Mouse (Mus musculus) lung, embryonic 14.5 days (tissue): Measurements from ENCODE around the gene Slc12a3. TPM values are rescaled to one million over a fixed set of nuclear protein-coding genes. Genes with fewer than 3 reads are reported as not detected.

Experiments used
- ATAC-seq: fragments of 200-750 bp; cut with Nextera tagmentation; 2 replicates; pipeline ENCODE4 v1.8.0; 2017; ENCODE audit warnings: mild to moderate bottlenecking, moderate TSS enrichment, moderate library complexity; ENCODE audit not compliant: insufficient read depth
- DNase-seq: peaks from one replicate; pipeline ENCODE4 v3.0.0-alpha.2; 2015
- H3K27ac ChIP-seq: fragments of 300-500 bp; sonication (generic); 2 replicates; pipeline ENCODE4 v1.5.1; 2014; ENCODE audit warnings: low read depth, mild to moderate bottlenecking, moderate library complexity
- H3K27me3 ChIP-seq: fragments of 300-500 bp; sonication (generic); 2 replicates; pipeline ENCODE4 v1.6.1; 2014; ENCODE audit warnings: low read length, control low read depth; ENCODE audit not compliant: insufficient read depth
- H3K36me3 ChIP-seq: fragments of 300-500 bp; sonication (generic); 2 replicates; pipeline ENCODE4 v1.6.1; 2014; ENCODE audit warnings: control low read depth; ENCODE audit not compliant: insufficient read depth
- H3K4me1 ChIP-seq: fragments of 300-500 bp; sonication (generic); 2 replicates; pipeline ENCODE4 v1.6.1; 2014; ENCODE audit warnings: antibody characterized with exemption, control low read depth; ENCODE audit not compliant: insufficient read depth
- H3K4me2 ChIP-seq: fragments of 300-500 bp; sonication (generic); 2 replicates; pipeline ENCODE4 v1.6.1; 2014; ENCODE audit warnings: mild to moderate bottlenecking
- H3K4me3 ChIP-seq: fragments of 300-500 bp; sonication (generic); 2 replicates; pipeline ENCODE4 v1.5.1; 2014; ENCODE audit warnings: low read depth, low read length
- H3K9ac ChIP-seq: fragments of 300-500 bp; sonication (generic); 2 replicates; pipeline ENCODE4 v1.6.1; 2014
- H3K9me3 ChIP-seq: fragments of 300-500 bp; sonication (generic); 2 replicates; pipeline ENCODE4 v1.6.1; 2016; ENCODE audit warnings: low read depth, low read length, control low read depth
- CTCF ChIP-seq: IDR thresholded peaks from 2 replicates; pipeline ENCODE4 v1.5.1; 2016; ENCODE audit warnings: antibody characterized with exemption, low read depth
- WGBS: fragments of 180-500 bp; shearing (Covaris S2); extraction: QIAGEN DNeasy Blood & Tissue Kit; methylation state at CpG from one replicate; pipeline ENCODE4 v1.1.7; 2014; 5-methylcytosine and 5-hydroxymethylcytosine counted together
- polyA plus RNA-seq: library from polyadenylated mRNA; unstranded; fragments of >200 nt; fragmentation: Nextera tagmentation; extraction: Ambion mirVana; gene quantifications from 2 replicates; pipeline ENCODE4 v1.2.1, GENCODE M21; 2014

Gene Slc12a3
- polyA plus RNA-seq = not detected in 2 replicates

- no peak within 1 kb of the TSS for H3K27ac ChIP-seq
- ATAC-seq = no peak
- DNase-seq = no peak
- no peaks in the 10 kb centered on the region for H3K27me3 ChIP-seq
- no peak within 1 kb of the TSS for H3K9ac ChIP-seq
- no peaks in the 10 kb centered on the region for H3K4me1 ChIP-seq
- no peak for TF ChIP-seq CTCF
- WGBS = 77% methylated on average over 21 of the region's 21 CpGs
- H3K36me3 ChIP-seq = no peaks in the 10 kb centered on the region
- H3K4me3 ChIP-seq = no peak within 1 kb of the TSS
- no peak within 1 kb of the TSS for H3K4me2 ChIP-seq
- no peaks in the 10 kb centered on the region for H3K9me3 ChIP-seq
Observed at GRCm38 (mm10) chr8:94328932-94329728, at the start of gene Slc12a3. Gene Slc12a3, plus strand, starts transcription at chr8:94329201.

GRCm38 (mm10) chr8:94280001-94280613, 48.9 kb upstream of the Slc12a3 start:
- 44% methylated on average over 5 of the region's 5 CpGs for WGBS
- no peak overlapping the region for H3K4me3 ChIP-seq
- TF ChIP-seq CTCF = no peak
- no peaks in the 10 kb centered on the region for H3K36me3 ChIP-seq
- H3K27ac ChIP-seq = peak overlapping the region; percentile 36; the same call in 1 of the 2 replicates
- peaks cover 3% of the 10 kb centered on the region; the same call in 1 of the 2 replicates for H3K4me1 ChIP-seq
- no peaks in the 10 kb centered on the region for H3K9me3 ChIP-seq
- no peak overlapping the region for H3K9ac ChIP-seq
- DNase-seq = no peak
- no peaks in the 10 kb centered on the region for H3K27me3 ChIP-seq
- H3K4me2 ChIP-seq = peak overlapping the region; percentile 12; the same call in 1 of the 2 replicates
- ATAC-seq = peak; percentile 28; the same call in 1 of the 2 replicates

- no peak for DNase-seq
- Histone ChIP-seq H3K4me1 (peaks cover 3% of the 10 kb centered on the region; the same call in 1 of the 2 replicates), H3K4me3 (no peak overlapping the region), H3K4me2 (no peak overlapping the region), H3K27me3 (no peaks in the 10 kb centered on the region), H3K9me3 (no peaks in the 10 kb centered on the region), H3K9ac (no peak overlapping the region), H3K36me3 (0 out of 2 replicates have a peak, but pooled peaks cover 2% of the 10 kb centered on the region), H3K27ac (no peak overlapping the region)
- TF ChIP-seq CTCF = no peak
- ATAC-seq = no peak
- WGBS = 89% methylated on average over 3 of the region's 3 CpGs
Observed at GRCm38 (mm10) chr8:94282453-94282985, 46.5 kb upstream of the Slc12a3 start.

- H3K9ac ChIP-seq = no peak overlapping the region
- H3K4me2 ChIP-seq = no peak overlapping the region
- no peak for TF ChIP-seq CTCF
- 73% methylated on average over 7 of the region's 7 CpGs for WGBS
- DNase-seq (no peak), ATAC-seq (no peak)
- H3K4me3 ChIP-seq = no peak overlapping the region
- no peak overlapping the region for H3K27ac ChIP-seq
- H3K27me3 ChIP-seq = no peaks in the 10 kb centered on the region
- no peaks in the 10 kb centered on the region for H3K9me3 ChIP-seq
- peaks cover 3% of the 10 kb centered on the region; the same call in 1 of the 2 replicates for H3K4me1 ChIP-seq
- H3K36me3 ChIP-seq = 0 out of 2 replicates have a peak, but pooled peaks cover 2% of the 10 kb centered on the region
Observed at GRCm38 (mm10) chr8:94284204-94284603, 44.8 kb upstream of the Slc12a3 start.

- H3K4me1 ChIP-seq = no peaks in the 10 kb centered on the region
- no peaks in the 10 kb centered on the region for H3K27me3 ChIP-seq
- no peak overlapping the region for H3K9ac ChIP-seq
- no peak for TF ChIP-seq CTCF
- H3K9me3 ChIP-seq = no peaks in the 10 kb centered on the region
- 78% methylated on average over 5 of the region's 5 CpGs for WGBS
- peaks cover 17% of the 10 kb centered on the region; the same call in 1 of the 2 replicates for H3K36me3 ChIP-seq
- no peak overlapping the region for H3K4me2 ChIP-seq
- ATAC-seq (no peak), DNase-seq (no peak)
- no peak overlapping the region for H3K27ac ChIP-seq
- no peak overlapping the region for H3K4me3 ChIP-seq
Observed at GRCm38 (mm10) chr8:94290606-94291005, 38.4 kb upstream of the Slc12a3 start.

- no peak for TF ChIP-seq CTCF
- DNase-seq = peak; percentile 52
- 58% methylated on average over 6 of the region's 6 CpGs for WGBS
- no peak for ATAC-seq
- Histone ChIP-seq H3K9me3 (no peaks in the 10 kb centered on the region), H3K4me2 (no peak overlapping the region), H3K36me3 (peaks cover 20% of the 10 kb centered on the region; the same call in 1 of the 2 replicates), H3K9ac (no peak overlapping the region), H3K4me1 (no peaks in the 10 kb centered on the region), H3K27ac (peak overlapping the region; percentile 43; the same call in 1 of the 2 replicates), H3K4me3 (no peak overlapping the region), H3K27me3 (no peaks in the 10 kb centered on the region)
Observed at GRCm38 (mm10) chr8:94292072-94292471, 36.9 kb upstream of the Slc12a3 start.

- no peak for DNase-seq
- H3K4me3 ChIP-seq = no peak overlapping the region
- H3K4me2 ChIP-seq = no peak overlapping the region
- H3K27ac ChIP-seq = no peak overlapping the region
- ATAC-seq = no peak
- no peaks in the 10 kb centered on the region for H3K27me3 ChIP-seq
- TF ChIP-seq CTCF = no peak
- 94% methylated on average over 8 of the region's 8 CpGs for WGBS
- peaks cover 17% of the 10 kb centered on the region; the same call in 1 of the 2 replicates for H3K36me3 ChIP-seq
- no peak overlapping the region for H3K9ac ChIP-seq
- no peaks in the 10 kb centered on the region for H3K4me1 ChIP-seq
- H3K9me3 ChIP-seq = no peaks in the 10 kb centered on the region
Observed at GRCm38 (mm10) chr8:94292626-94293025, 36.4 kb upstream of the Slc12a3 start.
